Mouse (Mus musculus): ENCODE results near the gene Apoa4. TPM values are rescaled to one million over a fixed set of nuclear protein-coding genes. Genes with fewer than 3 reads are reported as not detected.

Apoa4 gene
- polyA plus RNA-seq, 1 experiment from 2014 or later: not detected

GRCm38 (mm10) chr9:46218176-46218575 lies 22.3 kb upstream of the Apoa4 start:
- no peaks in the 10 kb centered on the region for H3K27me3 ChIP-seq (ENCODE audit: control insufficient read depth, insufficient read depth, low read length)
- no peak overlapping the region for H3K4me3 ChIP-seq (ENCODE audit: low read depth, low read length)
- peaks cover 11% of the 10 kb centered on the region for H3K36me3 ChIP-seq (ENCODE audit: control insufficient read depth, insufficient read depth, low read length)
- H3K4me1 ChIP-seq (ENCODE audit: control insufficient read depth, insufficient read depth, low read length): no peaks in the 10 kb centered on the region
- no peak for ATAC-seq (ENCODE audit: insufficient read depth, low FRiP score, low TSS enrichment)
- 85% methylated on average over 9 of the region's 9 CpGs for WGBS
- no peak overlapping the region for H3K9ac ChIP-seq (ENCODE audit: low read length)
- no peak overlapping the region for H3K27ac ChIP-seq (ENCODE audit: low read depth, low read length)
- no peak overlapping the region for H3K4me2 ChIP-seq (ENCODE audit: low read depth)
- H3K9me3 ChIP-seq (ENCODE audit: control insufficient read depth, low read length): no peaks in the 10 kb centered on the region
- DNase-seq (ENCODE audit: low spot score): no peak

GRCm38 (mm10) chr9:46223090-46223489 lies 17.4 kb upstream of the Apoa4 start:
- Histone ChIP-seq H3K4me2 (ENCODE audit: low read depth) (no peak overlapping the region), H3K27ac (ENCODE audit: low read depth, low read length) (no peak overlapping the region), H3K9ac (ENCODE audit: low read length) (no peak overlapping the region), H3K4me1 (ENCODE audit: control insufficient read depth, insufficient read depth, low read length) (no peaks in the 10 kb centered on the region), H3K9me3 (ENCODE audit: control insufficient read depth, low read length) (no peaks in the 10 kb centered on the region), H3K4me3 (ENCODE audit: low read depth, low read length) (no peak overlapping the region), H3K36me3 (ENCODE audit: control insufficient read depth, insufficient read depth, low read length) (peaks cover 12% of the 10 kb centered on the region), H3K27me3 (ENCODE audit: control insufficient read depth, insufficient read depth, low read length) (no peaks in the 10 kb centered on the region)
- DNase-seq (ENCODE audit: low spot score) (no peak), ATAC-seq (ENCODE audit: insufficient read depth, low FRiP score, low TSS enrichment) (no peak)
- 89% methylated on average over 6 of the region's 6 CpGs for WGBS

DNA sequence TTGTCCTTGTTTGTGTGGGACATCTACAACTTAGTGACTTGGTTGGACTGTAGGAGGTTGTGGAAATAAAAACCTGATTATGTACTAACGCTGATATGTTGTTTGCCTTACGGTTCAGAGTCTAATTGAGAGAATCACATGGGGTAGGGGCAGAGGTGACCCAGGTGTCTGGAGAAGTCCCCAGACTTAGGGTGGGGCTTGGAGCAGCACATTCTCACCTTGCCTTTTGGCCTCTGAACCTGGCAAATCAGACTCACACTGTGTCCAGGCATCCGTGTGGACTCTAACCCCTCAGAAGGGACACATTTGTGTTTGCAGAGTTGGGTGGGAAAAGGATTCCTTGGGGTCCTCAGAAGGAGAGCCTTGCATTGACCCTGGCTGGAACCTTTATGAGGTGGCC lies 16.4 kb upstream of the Apoa4 start:
- ATAC-seq (ENCODE audit: insufficient read depth, low FRiP score, low TSS enrichment) (no peak), DNase-seq (ENCODE audit: low spot score) (no peak)
- H3K4me1 ChIP-seq (ENCODE audit: control insufficient read depth, insufficient read depth, low read length): no peaks in the 10 kb centered on the region
- H3K27me3 ChIP-seq (ENCODE audit: control insufficient read depth, insufficient read depth, low read length): peaks cover under 1% of the 10 kb centered on the region; the same call in 1 of the 2 replicates
- no peak overlapping the region for H3K4me2 ChIP-seq (ENCODE audit: low read depth)
- no peak overlapping the region for H3K4me3 ChIP-seq (ENCODE audit: low read depth, low read length)
- H3K9me3 ChIP-seq (ENCODE audit: control insufficient read depth, low read length): no peaks in the 10 kb centered on the region
- H3K27ac ChIP-seq (ENCODE audit: low read depth, low read length): no peak overlapping the region
- 84% methylated on average over 3 of the region's 3 CpGs for WGBS
- peaks cover 12% of the 10 kb centered on the region for H3K36me3 ChIP-seq (ENCODE audit: control insufficient read depth, insufficient read depth, low read length)
- H3K9ac ChIP-seq (ENCODE audit: low read length): no peak overlapping the region

DNA sequence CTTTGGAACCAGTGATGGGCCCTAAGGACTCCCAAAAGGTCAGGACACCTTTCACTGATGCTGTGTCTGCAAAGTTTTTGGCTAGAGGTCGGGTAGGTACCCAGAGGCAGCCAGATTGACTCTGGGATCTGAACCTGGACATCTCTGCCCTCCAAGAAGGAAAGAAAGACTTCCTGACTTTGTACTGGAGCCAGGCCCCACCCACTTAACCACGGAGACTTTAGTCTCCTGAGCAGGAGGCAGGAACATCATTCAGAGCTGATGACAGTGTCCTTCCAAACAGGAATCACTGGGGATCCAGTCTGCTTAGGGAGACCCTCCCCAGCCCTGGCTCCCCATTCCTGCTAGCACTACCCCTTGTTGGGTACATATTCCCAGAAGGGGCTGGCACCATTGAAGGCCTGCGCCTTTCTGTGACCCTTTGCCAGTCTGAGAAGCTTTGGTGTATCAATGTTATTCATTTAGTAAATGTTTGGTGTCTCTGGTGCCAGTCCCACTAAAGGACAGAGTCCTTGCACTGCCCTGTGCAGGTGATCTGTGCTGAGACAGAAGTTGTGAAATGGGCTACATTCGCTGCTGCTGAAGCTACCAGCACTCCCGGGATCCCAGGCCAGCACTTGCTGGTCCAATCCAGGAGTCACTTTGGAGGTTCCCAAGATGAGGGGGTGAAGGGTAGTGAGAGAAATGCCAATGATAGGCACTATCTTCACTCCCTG lies 15.4 kb upstream of the Apoa4 start:
- H3K9me3 ChIP-seq (ENCODE audit: control insufficient read depth, low read length): no peaks in the 10 kb centered on the region
- no peak for ATAC-seq (ENCODE audit: insufficient read depth, low FRiP score, low TSS enrichment)
- DNase-seq (ENCODE audit: low spot score): no peak

GRCm38 (mm10) chr9:46227064-46227614 lies 13.4 kb upstream of the Apoa4 start:
- H3K4me1 ChIP-seq (ENCODE audit: control insufficient read depth, insufficient read depth, low read length): no peaks in the 10 kb centered on the region
- H3K4me2 ChIP-seq (ENCODE audit: low read depth): no peak overlapping the region
- 85% methylated on average over 3 of the region's 3 CpGs for WGBS
- no peak for ATAC-seq (ENCODE audit: insufficient read depth, low FRiP score, low TSS enrichment)
- H3K9me3 ChIP-seq (ENCODE audit: control insufficient read depth, low read length): no peaks in the 10 kb centered on the region
- H3K27ac ChIP-seq (ENCODE audit: low read depth, low read length): no peak overlapping the region
- 0 out of 2 replicates have a peak, but pooled peaks cover 2% of the 10 kb centered on the region for H3K36me3 ChIP-seq (ENCODE audit: control insufficient read depth, insufficient read depth, low read length)
- H3K27me3 ChIP-seq (ENCODE audit: control insufficient read depth, insufficient read depth, low read length): peaks cover 2% of the 10 kb centered on the region; the same call in 1 of the 2 replicates
- H3K4me3 ChIP-seq (ENCODE audit: low read depth, low read length): no peak overlapping the region
- no peak for DNase-seq (ENCODE audit: low spot score)
- no peak overlapping the region for H3K9ac ChIP-seq (ENCODE audit: low read length)

More for the DNA sequence above, 15.4 kb upstream of the Apoa4 start:
- Histone ChIP-seq H3K9ac (ENCODE audit: low read length) (no peak overlapping the region), H3K36me3 (ENCODE audit: control insufficient read depth, insufficient read depth, low read length) (peaks cover 11% of the 10 kb centered on the region), H3K4me2 (ENCODE audit: low read depth) (no peak overlapping the region), H3K27me3 (ENCODE audit: control insufficient read depth, insufficient read depth, low read length) (peaks cover 2% of the 10 kb centered on the region; the same call in 1 of the 2 replicates), H3K4me1 (ENCODE audit: control insufficient read depth, insufficient read depth, low read length) (no peaks in the 10 kb centered on the region), H3K27ac (ENCODE audit: low read depth, low read length) (no peak overlapping the region), H3K4me3 (ENCODE audit: low read depth, low read length) (no peak overlapping the region)
- WGBS: 65% methylated on average over 5 of the region's 5 CpGs

- no peaks in the 10 kb centered on the region for H3K9me3 ChIP-seq (ENCODE audit: control insufficient read depth, low read length)
- DNase-seq (ENCODE audit: low spot score) (no peak), ATAC-seq (ENCODE audit: insufficient read depth, low FRiP score, low TSS enrichment) (no peak)
- H3K4me2 ChIP-seq (ENCODE audit: low read depth): no peak within 1 kb of the TSS
- no peak within 1 kb of the TSS for H3K9ac ChIP-seq (ENCODE audit: low read length)
- 64% methylated on average over 9 of the region's 9 CpGs for WGBS
- H3K27me3 ChIP-seq (ENCODE audit: control insufficient read depth, insufficient read depth, low read length): peaks cover 2% of the 10 kb centered on the region; the same call in 1 of the 2 replicates
- no peak within 1 kb of the TSS for H3K4me3 ChIP-seq (ENCODE audit: low read depth, low read length)
- H3K36me3 ChIP-seq (ENCODE audit: control insufficient read depth, insufficient read depth, low read length): 0 out of 2 replicates have a peak, but pooled peaks cover 2% of the 10 kb centered on the region
- H3K4me1 ChIP-seq (ENCODE audit: control insufficient read depth, insufficient read depth, low read length): no peaks in the 10 kb centered on the region
- no peak within 1 kb of the TSS for H3K27ac ChIP-seq (ENCODE audit: low read depth, low read length)
These were observed 12.0 kb upstream of the Apoa4 start, which contains the start of gene Apoa1 for GRCm38 (mm10) chr9:46228491-46228890. Gene Apoa1, plus strand, starts transcription at chr9:46228580.

DNA sequence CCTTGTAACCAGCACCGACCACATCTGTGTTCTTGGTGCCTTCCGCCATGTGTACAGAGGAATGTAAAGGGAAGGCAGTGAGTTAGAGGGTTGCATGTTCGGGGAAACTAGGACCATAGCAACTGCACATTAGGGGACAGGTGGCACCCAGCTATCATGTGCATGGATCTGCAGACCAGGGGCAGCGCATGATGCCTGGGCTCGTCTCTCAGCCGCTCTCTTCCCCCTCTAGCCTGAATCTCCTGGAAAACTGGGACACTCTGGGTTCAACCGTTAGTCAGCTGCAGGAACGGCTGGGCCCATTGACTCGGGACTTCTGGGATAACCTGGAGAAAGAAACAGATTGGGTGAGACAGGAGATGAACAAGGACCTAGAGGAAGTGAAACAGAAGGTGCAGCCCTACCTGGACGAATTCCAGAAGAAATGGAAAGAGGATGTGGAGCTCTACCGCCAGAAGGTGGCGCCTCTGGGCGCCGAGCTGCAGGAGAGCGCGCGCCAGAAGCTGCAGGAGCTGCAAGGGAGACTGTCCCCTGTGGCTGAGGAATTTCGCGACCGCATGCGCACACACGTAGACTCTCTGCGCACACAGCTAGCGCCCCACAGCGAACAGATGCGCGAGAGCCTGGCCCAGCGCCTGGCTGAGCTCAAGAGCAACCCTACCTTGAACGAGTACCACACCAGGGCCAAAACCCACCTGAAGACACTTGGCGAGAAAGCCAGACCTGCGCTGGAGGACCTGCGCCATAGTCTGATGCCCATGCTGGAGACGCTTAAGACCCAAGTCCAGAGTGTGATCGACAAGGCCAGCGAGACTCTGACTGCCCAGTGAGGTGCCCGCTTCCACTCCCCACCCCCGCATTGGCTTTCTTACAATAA lies 10.7 kb upstream of the Apoa4 start:
- DNase-seq (ENCODE audit: low spot score): peak; percentile 89
- no peaks in the 10 kb centered on the region for H3K9me3 ChIP-seq (ENCODE audit: control insufficient read depth, low read length)
- peak overlapping the region; percentile 56 for H3K9ac ChIP-seq (ENCODE audit: low read length)
- peak overlapping the region; percentile 69 for H3K4me2 ChIP-seq (ENCODE audit: low read depth)
- no peaks in the 10 kb centered on the region for H3K4me1 ChIP-seq (ENCODE audit: control insufficient read depth, insufficient read depth, low read length)
- peaks cover 2% of the 10 kb centered on the region; the same call in 1 of the 2 replicates for H3K27me3 ChIP-seq (ENCODE audit: control insufficient read depth, insufficient read depth, low read length)
- peak overlapping the region; percentile 38 for H3K4me3 ChIP-seq (ENCODE audit: low read depth, low read length)
- ATAC-seq (ENCODE audit: insufficient read depth, low FRiP score, low TSS enrichment): peak; percentile 85
- no peak overlapping the region for H3K27ac ChIP-seq (ENCODE audit: low read depth, low read length)
- WGBS: 16% methylated on average over 37 of the region's 37 CpGs
- H3K36me3 ChIP-seq (ENCODE audit: control insufficient read depth, insufficient read depth, low read length): no peaks in the 10 kb centered on the region

DNA sequence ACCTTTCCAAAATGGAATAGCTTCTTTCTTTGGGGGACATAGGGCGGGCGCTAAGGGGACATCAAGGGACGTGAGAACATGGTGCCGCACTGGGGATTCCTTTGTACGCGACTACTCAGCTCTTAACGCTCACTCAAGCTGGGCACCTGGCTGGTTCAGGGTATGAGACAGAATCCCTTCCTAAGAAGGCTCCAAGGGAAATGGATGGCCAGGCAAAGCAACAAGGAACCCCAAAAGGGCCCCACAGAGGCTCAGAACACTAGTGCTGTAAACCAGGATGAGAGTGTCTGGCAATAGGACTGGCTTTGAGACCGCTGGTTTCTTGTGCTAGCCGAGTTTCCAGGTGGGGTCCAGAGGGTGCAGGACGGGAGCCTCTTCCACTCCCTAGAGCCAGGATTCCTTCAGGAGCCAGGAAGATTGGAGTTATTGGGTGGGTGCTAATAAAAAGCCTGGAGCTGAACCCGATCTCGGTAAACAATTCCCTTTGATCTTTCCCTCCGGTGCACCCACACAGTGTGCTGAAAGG lies 10.0 kb upstream of the Apoa4 start:
- Histone ChIP-seq H3K4me1 (ENCODE audit: control insufficient read depth, insufficient read depth, low read length) (no peaks in the 10 kb centered on the region), H3K9ac (ENCODE audit: low read length) (peak overlapping the region; percentile 56), H3K4me2 (ENCODE audit: low read depth) (peak overlapping the region; percentile 69), H3K27me3 (ENCODE audit: control insufficient read depth, insufficient read depth, low read length) (peaks cover 2% of the 10 kb centered on the region; the same call in 1 of the 2 replicates), H3K9me3 (ENCODE audit: control insufficient read depth, low read length) (no peaks in the 10 kb centered on the region), H3K36me3 (ENCODE audit: control insufficient read depth, insufficient read depth, low read length) (no peaks in the 10 kb centered on the region), H3K27ac (ENCODE audit: low read depth, low read length) (no peak overlapping the region), H3K4me3 (ENCODE audit: low read depth, low read length) (peak overlapping the region; percentile 38)
- no peak for ATAC-seq (ENCODE audit: insufficient read depth, low FRiP score, low TSS enrichment)
- WGBS: 15% methylated on average over 13 of the region's 13 CpGs
- DNase-seq (ENCODE audit: low spot score): peak; percentile 16

All from neural tube, embryonic 11.5 days (tissue).